Mouse (Mus musculus): ENCODE measurements around the gene Foxp1.

- no peak for TF ChIP-seq CTCF (IDR thresholded peaks at IDR 0.05; ENCODE audit: low read depth, low read length)
- TF ChIP-seq POLR2AphosphoS5 (IDR thresholded peaks at IDR 0.05; ENCODE audit: insufficient replicate concordance, low read depth, low read length), result no peak
- TF ChIP-seq TAL1 (conservative IDR thresholded peaks at IDR 0.05; ENCODE audit: low read depth, low read length), result no peak
These were observed 264.2 kb downstream of the Foxp1 start for GRCm38 (mm10) chr6:99258346-99258745.

All from G1E (cell line).